Mouse (Mus musculus): Measurements from ENCODE around the gene Sell. TPM values are rescaled to one million over a fixed set of nuclear protein-coding genes. Genes with fewer than 3 reads are reported as not detected.

Gene Sell
- polyA plus RNA-seq, 2 experiments, result 0.09 to 0.21 TPM

DNA sequence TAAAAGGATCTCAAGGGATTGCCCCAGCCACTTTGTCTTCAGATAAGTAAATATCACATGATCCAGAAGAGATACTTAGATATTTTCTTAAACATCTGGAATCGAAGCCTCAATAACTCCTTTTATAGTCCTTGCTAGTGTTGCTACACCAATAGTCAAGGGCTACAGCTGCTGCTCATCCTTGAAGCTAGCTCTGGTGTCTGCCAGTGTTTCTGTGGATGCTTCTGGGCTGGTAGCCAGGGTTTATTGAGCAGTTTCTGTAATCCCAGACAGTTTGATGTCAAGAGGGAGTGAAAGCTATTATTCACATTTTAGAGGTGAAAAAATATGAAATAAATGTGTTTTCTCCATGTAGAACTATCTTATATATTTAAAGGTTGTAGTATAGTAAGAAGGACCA is 70.8 kb downstream of the Sell start:
- 86% methylated on average over 1 of the region's 1 CpGs for WGBS
- no peak overlapping the region for H3K4me2 ChIP-seq (replicated peaks; ENCODE audit: low read depth, low read length, severe bottlenecking)
- no peaks in the 10 kb centered on the region for H3K36me3 ChIP-seq (ENCODE audit: control insufficient read depth, insufficient read depth, low read length)
- no peak for DNase-seq (ENCODE audit: low spot score)
- H3K9me3 ChIP-seq (ENCODE audit: control insufficient read depth, low read length), result no peaks in the 10 kb centered on the region
- no peak overlapping the region for H3K4me3 ChIP-seq (replicated peaks; ENCODE audit: low read length)
- H3K4me1 ChIP-seq (ENCODE audit: control insufficient read depth, insufficient read depth, low read length), result no peaks in the 10 kb centered on the region
- ATAC-seq (ENCODE audit: low FRiP score, low read depth), result no peak
- H3K27me3 ChIP-seq (ENCODE audit: control insufficient read depth, insufficient read depth, low read length), result no peaks in the 10 kb centered on the region
- no peak overlapping the region for H3K27ac ChIP-seq (replicated peaks; ENCODE audit: low read depth, low read length)
- TF ChIP-seq POLR2A (IDR thresholded peaks at IDR 0.05; ENCODE audit: borderline replicate concordance, extremely low read depth, insufficient read depth, insufficient read length), result no peak
- H3K9ac ChIP-seq (ENCODE audit: low read depth, low read length, severe bottlenecking), result no peak overlapping the region

Other genes starting within 250 kb of the Sell start
- gene Scyl3, start 132.9 kb upstream of the Sell start, polyA plus RNA-seq (2012; rRNA removed), result 15.3 and 16.6 TPM in 2 replicates
- gene Scyl3, start 132.9 kb upstream of the Sell start, polyA plus RNA-seq (2014; fragmentation: Nextera tagmentation; extraction: Ambion mirVana), result 20.8 and 22.5 TPM in 2 replicates
- gene BC055324, start 67.2 kb upstream of the Sell start, polyA plus RNA-seq (2012; rRNA removed), result 21.1 and 21.2 TPM in 2 replicates
- gene BC055324, start 67.2 kb upstream of the Sell start, polyA plus RNA-seq (2014; fragmentation: Nextera tagmentation; extraction: Ambion mirVana), result 18.7 and 19.6 TPM in 2 replicates
- 2.8 and 4.6 TPM in 2 replicates for gene Mettl18, start 67.1 kb upstream of the Sell start, polyA plus RNA-seq (2012; rRNA removed)
- gene Mettl18, start 67.1 kb upstream of the Sell start, polyA plus RNA-seq (2014; fragmentation: Nextera tagmentation; extraction: Ambion mirVana), result 9.5 and 9.6 TPM in 2 replicates
- 0.12 and 0.14 TPM in 2 replicates for gene Sele, start 13.7 kb upstream of the Sell start, polyA plus RNA-seq (2012; rRNA removed)
- gene Sele, start 13.7 kb upstream of the Sell start, polyA plus RNA-seq (2014; fragmentation: Nextera tagmentation; extraction: Ambion mirVana), result 0.15 TPM in 1 of 2 replicates, not detected in the other
- 0.15 and 0.24 TPM in 2 replicates for gene Selp, start 53.3 kb downstream of the Sell start, polyA plus RNA-seq (2012; rRNA removed)
- 0.14 TPM in 1 of 2 replicates, not detected in the other for gene Selp, start 53.3 kb downstream of the Sell start, polyA plus RNA-seq (2014; fragmentation: Nextera tagmentation; extraction: Ambion mirVana)
- gene F5, start 89.9 kb downstream of the Sell start, polyA plus RNA-seq (2012; rRNA removed), result 0.39 and 0.40 TPM in 2 replicates
- 0.29 and 0.34 TPM in 2 replicates for gene F5, start 89.9 kb downstream of the Sell start, polyA plus RNA-seq (2014; fragmentation: Nextera tagmentation; extraction: Ambion mirVana)
- 9.7 and 12.2 TPM in 2 replicates for gene Slc19a2, start 187.1 kb downstream of the Sell start, polyA plus RNA-seq (2012; rRNA removed)
- gene Slc19a2, start 187.1 kb downstream of the Sell start, polyA plus RNA-seq (2014; fragmentation: Nextera tagmentation; extraction: Ambion mirVana), result 9.1 and 10.0 TPM in 2 replicates
- gene Ccdc181, start 213.6 kb downstream of the Sell start, polyA plus RNA-seq (2012; rRNA removed), result 2.0 and 4.1 TPM in 2 replicates
- 5.9 and 7.3 TPM in 2 replicates for gene Ccdc181, start 213.6 kb downstream of the Sell start, polyA plus RNA-seq (2014; fragmentation: Nextera tagmentation; extraction: Ambion mirVana)
- 18.0 and 22.1 TPM in 2 replicates for gene Nme7, start 242.1 kb downstream of the Sell start, polyA plus RNA-seq (2012; rRNA removed)
- gene Nme7, start 242.1 kb downstream of the Sell start, polyA plus RNA-seq (2014; fragmentation: Nextera tagmentation; extraction: Ambion mirVana), result 31.2 and 34.4 TPM in 2 replicates
- gene Blzf1, start 245.5 kb downstream of the Sell start, polyA plus RNA-seq (2012; rRNA removed), result 14.1 and 18.1 TPM in 2 replicates
- 30.0 and 31.6 TPM in 2 replicates for gene Blzf1, start 245.5 kb downstream of the Sell start, polyA plus RNA-seq (2014; fragmentation: Nextera tagmentation; extraction: Ambion mirVana)